Mouse (Mus musculus): ENCODE measurements around the gene Scn10a.

DNA sequence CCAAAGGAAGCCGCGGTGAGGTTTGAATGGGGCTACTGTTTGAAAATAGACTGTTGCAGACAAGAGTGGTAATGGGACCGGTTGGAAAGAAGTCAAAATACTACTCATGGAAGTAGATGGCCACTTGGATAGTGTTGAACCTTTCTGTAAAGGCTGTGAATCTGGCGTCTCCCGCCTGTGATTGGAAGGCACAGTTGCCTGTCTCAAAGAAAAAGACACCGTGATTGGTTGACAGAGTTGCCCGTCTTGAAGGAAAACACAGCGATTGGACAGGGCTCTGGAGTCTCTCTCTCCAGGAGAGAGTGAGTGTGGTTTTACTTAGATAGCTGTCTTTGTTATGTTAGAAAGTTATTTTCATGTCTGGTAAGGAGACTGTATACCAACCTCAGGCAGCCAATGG lies 121.8 kb downstream of the Scn10a start:
- TF ChIP-seq BHLHE40 (IDR thresholded peaks at IDR 0.05; ENCODE audit: low read depth, low read length) (no peak), MXI1 (IDR thresholded peaks at IDR 0.05; ENCODE audit: low read depth, low read length) (no peak), MEF2A (IDR thresholded peaks at IDR 0.05; ENCODE audit: borderline replicate concordance, low read depth, low read length) (no peak), SIN3A (IDR thresholded peaks at IDR 0.05; ENCODE audit: low read length) (no peak), POLR2A (IDR thresholded peaks at IDR 0.05; ENCODE audit: low read depth, low read length) (no peak), ZKSCAN1 (IDR thresholded peaks at IDR 0.05; ENCODE audit: borderline replicate concordance, low read depth, low read length) (no peak), CTCF (conservative IDR thresholded peaks at IDR 0.05 in 1 of 2, IDR thresholded peaks at IDR 0.05 in 1 of 2; ENCODE audit: low read depth in 2 of 2, low read length in 2 of 2) (no peak), ZC3H11A (IDR thresholded peaks at IDR 0.05; ENCODE audit: low read depth, low read length) (no peak)
